Mouse (Mus musculus): ENCODE measurements around the gene Pdhb. TPM values are rescaled to one million over a fixed set of nuclear protein-coding genes. Genes with fewer than 3 reads are reported as not detected.

Gene Pdhb
- total and polyA plus RNA-seq, 3 experiments = 109 to 140 TPM; not detected in 1

GRCm38 (mm10) chr14:8209896-8210295 is 37.1 kb upstream of the Pdhb start:
- Histone ChIP-seq H3K79me2 (ENCODE audit: control insufficient read depth, insufficient read depth, low read length, poor library complexity) (peaks cover 8% of the 10 kb centered on the region), H3K36me3 (ENCODE audit: control insufficient read depth in 1 of 2, insufficient read depth in 2 of 2, low read length in 2 of 2) (no peaks in the 10 kb centered on the region), H3K27me3 (ENCODE audit: control insufficient read depth in 1 of 2, insufficient read depth in 2 of 2, low read length in 2 of 2) (peaks cover under 1 to 5% of the 10 kb centered on the region in 2 experiments), H3K9me3 (replicated peaks; ENCODE audit: insufficient read depth, low read length) (no peaks in the 10 kb centered on the region), H3K4me1 (ENCODE audit: control insufficient read depth in 1 of 2, insufficient read depth in 2 of 2, low read length in 2 of 2) (no peaks in the 10 kb centered on the region), H3K4me3 (ENCODE audit: control insufficient read depth in 1 of 2, insufficient read depth in 1 of 2, low read depth in 2 of 2, low read length in 2 of 2) (no peak overlapping the region), H3K27ac (ENCODE audit: control insufficient read depth, low read depth, low read length) (no peak overlapping the region), H3K9ac (ENCODE audit: control insufficient read depth, low read depth, low read length, poor library complexity, severe bottlenecking) (no peak overlapping the region)
- TF ChIP-seq BHLHE40 (IDR thresholded peaks at IDR 0.05; ENCODE audit: borderline replicate concordance, low read depth, low read length) = no peak
- no peak for TF ChIP-seq MXI1 (IDR thresholded peaks at IDR 0.05; ENCODE audit: low read depth, low read length)
- no peak for TF ChIP-seq USF2 (IDR thresholded peaks at IDR 0.05; ENCODE audit: borderline replicate concordance in 1 of 2, insufficient read depth in 1 of 2, low read depth in 1 of 2, low read length in 2 of 2)
- TF ChIP-seq POLR2AphosphoS2 (IDR thresholded peaks at IDR 0.05; ENCODE audit: low read length) = no peak
- no peak for TF ChIP-seq CTCF (IDR thresholded peaks at IDR 0.05 in 2 of 3, conservative IDR thresholded peaks at IDR 0.05 in 1 of 3; ENCODE audit: control insufficient read depth in 1 of 3, insufficient read depth in 1 of 3, low read depth in 2 of 3, low read length in 3 of 3, poor library complexity in 1 of 3, severe bottlenecking in 1 of 3)
- TF ChIP-seq TAL1 (IDR thresholded peaks at IDR 0.05; ENCODE audit: low read length) = no peak
- TF ChIP-seq MEF2A (IDR thresholded peaks at IDR 0.05; ENCODE audit: extremely low read depth, insufficient replicate concordance, low read depth, low read length, poor library complexity, severe bottlenecking) = no peak
- TF ChIP-seq NELFE (IDR thresholded peaks at IDR 0.05; ENCODE audit: low read depth, low read length) = no peak
- DNase-seq (ENCODE audit: low read depth, low spot score) = no peak

- TF ChIP-seq RCOR1 (IDR thresholded peaks at IDR 0.05; ENCODE audit: low read depth, low read length) = no peak
- no peak for TF ChIP-seq UBTF (IDR thresholded peaks at IDR 0.05; ENCODE audit: borderline replicate concordance, insufficient read depth, low read depth, low read length)
- TF ChIP-seq KAT2A (conservative IDR thresholded peaks at IDR 0.05; ENCODE audit: low read depth, low read length) = no peak
- TF ChIP-seq SIN3A (IDR thresholded peaks at IDR 0.05; ENCODE audit: low read length) = no peak
- no peak for TF ChIP-seq NRF1 (IDR thresholded peaks at IDR 0.05; ENCODE audit: insufficient read depth, low read depth, low read length, poor library complexity, severe bottlenecking)
- no peak for TF ChIP-seq EP300 (IDR thresholded peaks at IDR 0.05; ENCODE audit: low read depth in 1 of 2, low read length in 2 of 2)
- TF ChIP-seq USF2 (IDR thresholded peaks at IDR 0.05; ENCODE audit: borderline replicate concordance in 1 of 2, insufficient read depth in 1 of 2, low read depth in 1 of 2, low read length in 2 of 2) = no peak
- TF ChIP-seq ZC3H11A (IDR thresholded peaks at IDR 0.05; ENCODE audit: low read depth, low read length) = no peak
- no peak for TF ChIP-seq MYB (IDR thresholded peaks at IDR 0.05; ENCODE audit: low read depth, low read length)
- TF ChIP-seq MAZ (IDR thresholded peaks at IDR 0.05; ENCODE audit: low read depth, low read length) = no peak
- no peak for TF ChIP-seq POLR2AphosphoS2 (IDR thresholded peaks at IDR 0.05; ENCODE audit: low read length)
- TF ChIP-seq CTCF (IDR thresholded peaks at IDR 0.05 in 2 of 3, conservative IDR thresholded peaks at IDR 0.05 in 1 of 3; ENCODE audit: control insufficient read depth in 1 of 3, insufficient read depth in 1 of 3, low read depth in 2 of 3, low read length in 3 of 3, poor library complexity in 1 of 3, severe bottlenecking in 1 of 3) = no peak
- no peak for TF ChIP-seq BHLHE40 (IDR thresholded peaks at IDR 0.05; ENCODE audit: borderline replicate concordance, low read depth, low read length)
- no peak for TF ChIP-seq MAFK (IDR thresholded peaks at IDR 0.05; ENCODE audit: borderline replicate concordance, low read depth, low read length)
- no peak for TF ChIP-seq MYC (IDR thresholded peaks at IDR 0.05; ENCODE audit: low read depth, low read length)
- no peak for TF ChIP-seq ZKSCAN1 (IDR thresholded peaks at IDR 0.05; ENCODE audit: low read depth, low read length)
- no peak for TF ChIP-seq ELF1 (IDR thresholded peaks at IDR 0.05; ENCODE audit: low read depth, low read length)
- DNase-seq (ENCODE audit: low read depth, low spot score) = no peak
- Histone ChIP-seq H3K9me3 (replicated peaks; ENCODE audit: insufficient read depth, low read length) (no peaks in the 10 kb centered on the region), H3K36me3 (ENCODE audit: control insufficient read depth in 1 of 2, insufficient read depth in 2 of 2, low read length in 2 of 2) (no peaks in the 10 kb centered on the region), H3K27ac (ENCODE audit: control insufficient read depth, low read depth, low read length) (no peak overlapping the region), H3K9ac (ENCODE audit: control insufficient read depth, low read depth, low read length, poor library complexity, severe bottlenecking) (no peak overlapping the region), H3K27me3 (ENCODE audit: control insufficient read depth in 1 of 2, insufficient read depth in 2 of 2, low read length in 2 of 2) (peaks cover 5 to 6% of the 10 kb centered on the region in 2 experiments), H3K4me3 (ENCODE audit: control insufficient read depth in 1 of 2, insufficient read depth in 1 of 2, low read depth in 2 of 2, low read length in 2 of 2) (no peak overlapping the region), H3K4me1 (ENCODE audit: control insufficient read depth in 1 of 2, insufficient read depth in 2 of 2, low read length in 2 of 2) (no peaks in the 10 kb centered on the region), H3K79me2 (ENCODE audit: control insufficient read depth, insufficient read depth, low read length, poor library complexity) (no peaks in the 10 kb centered on the region)
These were observed 36.1 kb upstream of the Pdhb start for GRCm38 (mm10) chr14:8208876-8209275.

Data from MEL (cell line).